Mouse (Mus musculus): Measurements from ENCODE around the gene Cd27. TPM values are rescaled to one million over a fixed set of nuclear protein-coding genes. Genes with fewer than 3 reads are reported as not detected.

Cd27 gene
- polyA plus RNA-seq, 1 experiment from 2014 or later = 0.22 TPM

GRCm38 (mm10) chr6:125231117-125232044 lies 5.4 kb downstream of the Cd27 start, which contains the start of gene Tapbpl:
Gene Tapbpl, minus strand, starts transcription at chr6:125231860.
- Histone ChIP-seq H3K27me3 (ENCODE audit: control insufficient read depth, insufficient read depth, low read length) (no peaks in the 10 kb centered on the region), H3K9ac (replicated peaks; ENCODE audit: low read length) (peak within 1 kb of the TSS; percentile 72), H3K36me3 (replicated peaks; ENCODE audit: control insufficient read depth, insufficient read depth, low read depth, low read length) (no peaks in the 10 kb centered on the region), H3K27ac (replicated peaks; ENCODE audit: low read depth, low read length) (no peak within 1 kb of the TSS; the same call in 1 of the 2 replicates), H3K9me3 (replicated peaks; ENCODE audit: control insufficient read depth, low read length) (no peaks in the 10 kb centered on the region), H3K4me1 (ENCODE audit: control insufficient read depth, insufficient read depth, low read length) (peaks cover 2% of the 10 kb centered on the region; the same call in 1 of the 2 replicates), H3K4me2 (ENCODE audit: low read depth, low read length) (peak within 1 kb of the TSS; percentile 75), H3K4me3 (ENCODE audit: low read depth, low read length) (peak within 1 kb of the TSS; percentile 36)
- ATAC-seq (replicated peaks; ENCODE audit: insufficient number of reproducible peaks, low FRiP score, low TSS enrichment, low read depth) (peak; percentile 49), DNase-seq (ENCODE audit: low spot score) (peak; percentile 68)
- 6% methylated on average over 16 of the region's 16 CpGs for WGBS

- DNase-seq (ENCODE audit: low spot score) (no peak), ATAC-seq (replicated peaks; ENCODE audit: insufficient number of reproducible peaks, low FRiP score, low TSS enrichment, low read depth) (no peak)
- Histone ChIP-seq H3K36me3 (replicated peaks; ENCODE audit: control insufficient read depth, insufficient read depth, low read depth, low read length) (no peaks in the 10 kb centered on the region), H3K4me2 (ENCODE audit: low read depth, low read length) (no peak overlapping the region), H3K4me3 (ENCODE audit: low read depth, low read length) (no peak overlapping the region), H3K9me3 (replicated peaks; ENCODE audit: control insufficient read depth, low read length) (no peaks in the 10 kb centered on the region), H3K9ac (replicated peaks; ENCODE audit: low read length) (no peak overlapping the region), H3K27me3 (ENCODE audit: control insufficient read depth, insufficient read depth, low read length) (no peaks in the 10 kb centered on the region), H3K27ac (replicated peaks; ENCODE audit: low read depth, low read length) (no peak overlapping the region), H3K4me1 (ENCODE audit: control insufficient read depth, insufficient read depth, low read length) (peaks cover 2% of the 10 kb centered on the region; the same call in 1 of the 2 replicates)
- 58% methylated on average over 9 of the region's 9 CpGs for WGBS
Measured at GRCm38 (mm10) chr6:125230571-125230970, 6.2 kb downstream of the Cd27 start.

- WGBS = 75% methylated on average over 5 of the region's 5 CpGs
- Histone ChIP-seq H3K9ac (replicated peaks; ENCODE audit: low read length) (no peak overlapping the region), H3K4me3 (ENCODE audit: low read depth, low read length) (no peak overlapping the region), H3K27ac (replicated peaks; ENCODE audit: low read depth, low read length) (no peak overlapping the region), H3K27me3 (ENCODE audit: control insufficient read depth, insufficient read depth, low read length) (no peaks in the 10 kb centered on the region), H3K4me2 (ENCODE audit: low read depth, low read length) (no peak overlapping the region), H3K36me3 (replicated peaks; ENCODE audit: control insufficient read depth, insufficient read depth, low read depth, low read length) (no peaks in the 10 kb centered on the region), H3K4me1 (ENCODE audit: control insufficient read depth, insufficient read depth, low read length) (no peaks in the 10 kb centered on the region), H3K9me3 (replicated peaks; ENCODE audit: control insufficient read depth, low read length) (no peaks in the 10 kb centered on the region)
- DNase-seq (ENCODE audit: low spot score) (no peak), ATAC-seq (replicated peaks; ENCODE audit: insufficient number of reproducible peaks, low FRiP score, low TSS enrichment, low read depth) (no peak)
Measured at GRCm38 (mm10) chr6:125225518-125226115, 11.2 kb downstream of the Cd27 start.

DNA sequence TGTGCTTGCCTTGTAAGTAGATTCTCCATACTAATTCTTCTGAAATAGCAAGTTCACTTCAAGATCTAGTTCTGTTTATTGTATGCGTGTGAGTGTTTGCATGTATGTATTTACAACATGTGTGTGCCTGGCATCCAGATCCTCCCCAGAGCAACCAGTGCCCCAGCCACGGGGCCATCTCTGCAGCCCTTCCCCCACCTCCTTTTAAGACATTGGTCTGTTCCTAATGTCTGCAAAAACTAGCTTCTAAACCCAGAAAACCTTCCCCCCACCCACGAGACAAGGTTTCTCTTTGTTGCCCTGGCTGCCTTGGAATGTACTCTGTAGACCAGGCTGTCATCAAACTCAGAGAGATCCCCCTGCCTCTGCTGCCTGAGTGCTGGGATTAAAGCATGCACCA lies 14.2 kb downstream of the Cd27 start:
- 77% methylated on average over 3 of the region's 3 CpGs for WGBS
- Histone ChIP-seq H3K4me1 (ENCODE audit: control insufficient read depth, insufficient read depth, low read length) (no peaks in the 10 kb centered on the region), H3K36me3 (replicated peaks; ENCODE audit: control insufficient read depth, insufficient read depth, low read depth, low read length) (no peaks in the 10 kb centered on the region), H3K4me2 (ENCODE audit: low read depth, low read length) (no peak overlapping the region), H3K9me3 (replicated peaks; ENCODE audit: control insufficient read depth, low read length) (no peaks in the 10 kb centered on the region), H3K27me3 (ENCODE audit: control insufficient read depth, insufficient read depth, low read length) (no peaks in the 10 kb centered on the region), H3K4me3 (ENCODE audit: low read depth, low read length) (no peak overlapping the region), H3K27ac (replicated peaks; ENCODE audit: low read depth, low read length) (no peak overlapping the region), H3K9ac (replicated peaks; ENCODE audit: low read length) (no peak overlapping the region)
- ATAC-seq (replicated peaks; ENCODE audit: insufficient number of reproducible peaks, low FRiP score, low TSS enrichment, low read depth) (no peak), DNase-seq (ENCODE audit: low spot score) (no peak)

- Histone ChIP-seq H3K4me1 (ENCODE audit: control insufficient read depth, insufficient read depth, low read length) (no peaks in the 10 kb centered on the region), H3K27me3 (ENCODE audit: control insufficient read depth, insufficient read depth, low read length) (no peaks in the 10 kb centered on the region), H3K9me3 (replicated peaks; ENCODE audit: control insufficient read depth, low read length) (no peaks in the 10 kb centered on the region), H3K27ac (replicated peaks; ENCODE audit: low read depth, low read length) (no peak overlapping the region), H3K9ac (replicated peaks; ENCODE audit: low read length) (no peak overlapping the region), H3K4me2 (ENCODE audit: low read depth, low read length) (no peak overlapping the region), H3K4me3 (ENCODE audit: low read depth, low read length) (no peak overlapping the region), H3K36me3 (replicated peaks; ENCODE audit: control insufficient read depth, insufficient read depth, low read depth, low read length) (no peaks in the 10 kb centered on the region)
- DNase-seq (ENCODE audit: low spot score) (no peak), ATAC-seq (replicated peaks; ENCODE audit: insufficient number of reproducible peaks, low FRiP score, low TSS enrichment, low read depth) (no peak)
- WGBS = 69% methylated on average over 2 of the region's 2 CpGs
Measured at GRCm38 (mm10) chr6:125222146-125222545, 14.7 kb downstream of the Cd27 start.

- no peak overlapping the region for H3K4me3 ChIP-seq (ENCODE audit: low read depth, low read length)
- ATAC-seq (replicated peaks; ENCODE audit: insufficient number of reproducible peaks, low FRiP score, low TSS enrichment, low read depth) (no peak), DNase-seq (ENCODE audit: low spot score) (no peak)
- H3K9ac ChIP-seq (replicated peaks; ENCODE audit: low read length) = no peak overlapping the region
- peaks cover 2% of the 10 kb centered on the region; the same call in 1 of the 2 replicates for H3K27me3 ChIP-seq (ENCODE audit: control insufficient read depth, insufficient read depth, low read length)
- no peak overlapping the region for H3K27ac ChIP-seq (replicated peaks; ENCODE audit: low read depth, low read length)
- H3K4me2 ChIP-seq (ENCODE audit: low read depth, low read length) = no peak overlapping the region
- H3K4me1 ChIP-seq (ENCODE audit: control insufficient read depth, insufficient read depth, low read length) = no peaks in the 10 kb centered on the region
- 89% methylated on average over 20 of the region's 20 CpGs for WGBS
- no peaks in the 10 kb centered on the region for H3K9me3 ChIP-seq (replicated peaks; ENCODE audit: control insufficient read depth, low read length)
- H3K36me3 ChIP-seq (replicated peaks; ENCODE audit: control insufficient read depth, insufficient read depth, low read depth, low read length) = no peaks in the 10 kb centered on the region
Measured at GRCm38 (mm10) chr6:125221115-125221745, 15.6 kb downstream of the Cd27 start.

DNA sequence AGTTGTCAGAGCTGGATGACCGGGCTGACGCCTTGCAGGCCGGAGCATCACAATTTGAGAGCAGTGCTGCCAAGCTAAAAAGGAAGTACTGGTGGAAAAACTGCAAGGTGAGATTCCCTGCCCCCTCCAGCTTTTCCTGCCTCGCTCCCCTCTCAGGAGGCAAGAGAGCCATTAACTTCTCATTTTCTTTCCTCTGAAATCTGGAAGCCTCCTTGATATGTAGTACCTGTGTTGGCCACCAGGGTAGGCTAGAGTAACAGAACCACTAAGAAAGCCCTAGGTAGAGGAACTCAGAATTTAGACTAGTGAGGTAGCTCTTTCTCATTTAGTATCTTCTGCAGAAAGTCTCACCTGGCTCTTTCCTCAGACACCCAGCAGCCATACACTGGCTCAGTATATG lies 17.8 kb downstream of the Cd27 start:
- peaks cover 2% of the 10 kb centered on the region; the same call in 1 of the 2 replicates for H3K27me3 ChIP-seq (ENCODE audit: control insufficient read depth, insufficient read depth, low read length)
- WGBS = 67% methylated on average over 4 of the region's 4 CpGs
- peak; percentile 74 for DNase-seq (ENCODE audit: low spot score)

More for the DNA sequence above, 17.8 kb downstream of the Cd27 start:
- Histone ChIP-seq H3K36me3 (replicated peaks; ENCODE audit: control insufficient read depth, insufficient read depth, low read depth, low read length) (no peaks in the 10 kb centered on the region), H3K9me3 (replicated peaks; ENCODE audit: control insufficient read depth, low read length) (no peaks in the 10 kb centered on the region), H3K4me2 (ENCODE audit: low read depth, low read length) (no peak overlapping the region), H3K27ac (replicated peaks; ENCODE audit: low read depth, low read length) (no peak overlapping the region), H3K4me1 (ENCODE audit: control insufficient read depth, insufficient read depth, low read length) (no peaks in the 10 kb centered on the region), H3K4me3 (ENCODE audit: low read depth, low read length) (no peak overlapping the region), H3K9ac (replicated peaks; ENCODE audit: low read length) (no peak overlapping the region)
- ATAC-seq (replicated peaks; ENCODE audit: insufficient number of reproducible peaks, low FRiP score, low TSS enrichment, low read depth) = no peak
